Mouse (Mus musculus) brown adipose tissue, adult 24 weeks (tissue): ENCODE data around the gene Slc8a3. TPM values are rescaled to one million over a fixed set of nuclear protein-coding genes. Genes with fewer than 3 reads are reported as not detected.

Experiments used
- H3K27ac ChIP-seq: fragments of 200-500 bp; replicated peaks from 2 replicates; pipeline ENCODE4 v1.5.1; 2012; ENCODE audit warnings: low read depth, mild to moderate bottlenecking, low read length
- H3K4me1 ChIP-seq: fragments of 200-500 bp; 2 replicates; pipeline ENCODE4 v1.6.1; 2012; ENCODE audit warnings: low read length, mixed read lengths; ENCODE audit not compliant: control insufficient read depth, insufficient read depth, insufficient read length
- H3K4me3 ChIP-seq: fragments of 200-500 bp; 2 replicates; pipeline ENCODE4 v1.5.1; 2012; ENCODE audit warnings: low read depth, mild to moderate bottlenecking, low read length, moderate library complexity; ENCODE audit not compliant: insufficient read depth
- polyA plus RNA-seq: library from polyadenylated mRNA; stranded (reverse); fragments of >200 nt; gene quantifications from 2 replicates; pipeline ENCODE4 v1.2.4, GENCODE M21; 2012; ENCODE audit not compliant: missing spikeins, insufficient read depth, insufficient read length

Slc8a3 gene
- polyA plus RNA-seq, 1 experiment = 0.20 TPM

DNA sequence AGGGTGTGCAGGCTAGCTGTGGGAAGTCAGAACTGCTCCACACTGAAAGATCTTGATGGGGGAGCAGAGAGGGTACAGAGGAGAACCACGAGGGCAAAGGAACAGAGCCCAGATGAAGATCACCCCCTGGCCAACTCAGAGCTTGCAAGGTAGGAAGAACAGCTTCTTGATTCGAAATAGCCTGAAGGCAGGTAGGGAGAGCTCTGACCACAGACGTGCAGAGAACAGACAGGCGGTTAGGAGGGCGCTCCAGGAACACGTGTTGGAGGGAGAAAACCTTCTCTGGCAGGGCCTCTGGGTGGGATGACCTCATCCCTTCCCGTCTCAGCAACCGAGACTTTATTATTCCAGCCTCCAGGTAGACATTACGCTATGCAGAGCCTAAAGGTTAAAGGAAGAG lies 157.7 kb downstream of the Slc8a3 start:
- Histone ChIP-seq H3K4me1 (no peaks in the 10 kb centered on the region), H3K27ac (no peak overlapping the region), H3K4me3 (no peak overlapping the region)

DNA sequence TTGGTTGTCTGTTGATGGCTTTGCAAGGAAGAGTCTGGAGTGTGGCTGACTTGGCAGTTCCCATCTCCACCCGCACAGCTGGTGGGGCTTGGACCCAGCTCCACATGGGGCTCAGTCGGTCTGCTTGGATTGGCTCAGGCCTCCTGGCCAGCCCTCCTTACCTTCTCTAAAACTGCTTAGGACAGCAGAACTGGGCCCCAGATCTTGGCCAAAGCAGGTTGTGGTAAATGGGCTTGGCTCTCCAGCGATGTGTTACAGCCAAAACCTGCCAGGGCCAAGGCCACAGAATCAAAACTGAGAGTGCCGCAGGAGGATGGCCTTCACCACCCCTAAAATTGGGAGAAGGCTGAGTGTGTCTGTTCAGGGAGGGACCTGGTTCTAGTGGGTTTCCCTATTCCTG lies 159.1 kb downstream of the Slc8a3 start:
- Histone ChIP-seq H3K4me1 (no peaks in the 10 kb centered on the region), H3K27ac (no peak overlapping the region), H3K4me3 (no peak overlapping the region)

DNA sequence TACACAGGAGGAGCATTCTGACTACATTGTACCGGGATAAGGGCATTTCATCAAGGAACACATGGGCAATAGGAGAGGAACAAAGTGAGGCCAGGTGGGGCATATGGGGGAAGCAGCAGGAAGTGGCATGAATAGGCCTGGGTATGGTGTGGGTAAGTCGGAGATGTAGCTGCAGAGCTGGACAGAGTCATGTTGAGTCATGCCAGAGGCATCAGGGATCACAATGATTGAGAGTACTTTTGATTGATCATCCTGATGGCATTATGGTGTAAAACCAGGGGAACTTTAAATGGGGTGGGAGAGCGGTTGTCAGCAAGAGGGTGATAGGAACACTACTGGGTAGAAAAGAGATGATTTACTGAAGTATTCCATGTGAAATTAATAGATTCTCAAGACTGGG lies 160.0 kb downstream of the Slc8a3 start:
- Histone ChIP-seq H3K27ac (no peak overlapping the region), H3K4me3 (no peak overlapping the region)

DNA sequence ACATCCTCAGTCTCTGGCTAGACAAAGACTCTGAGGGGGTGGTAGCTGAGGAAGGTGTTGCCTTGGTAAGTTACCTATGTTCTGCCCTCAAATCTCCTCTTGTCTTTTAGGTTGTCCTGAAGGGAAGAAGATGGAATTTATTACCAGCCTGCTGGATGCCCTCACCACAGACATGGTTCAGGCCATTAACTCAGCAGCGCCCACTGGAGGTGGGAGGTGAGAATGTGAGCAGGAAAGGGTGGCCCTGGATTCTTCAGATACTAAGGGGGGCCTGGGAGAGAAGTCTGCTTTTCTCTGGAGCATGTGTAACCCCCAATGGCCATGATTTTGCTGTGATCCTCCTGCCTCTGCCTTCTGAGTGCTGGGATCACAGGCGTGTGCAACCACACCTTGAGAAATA lies 162.9 kb downstream of the Slc8a3 start:
- Histone ChIP-seq H3K4me1 (no peaks in the 10 kb centered on the region), H3K4me3 (no peak overlapping the region)

More for the DNA sequence above, 160.0 kb downstream of the Slc8a3 start:
- H3K4me1 ChIP-seq = no peaks in the 10 kb centered on the region

DNA sequence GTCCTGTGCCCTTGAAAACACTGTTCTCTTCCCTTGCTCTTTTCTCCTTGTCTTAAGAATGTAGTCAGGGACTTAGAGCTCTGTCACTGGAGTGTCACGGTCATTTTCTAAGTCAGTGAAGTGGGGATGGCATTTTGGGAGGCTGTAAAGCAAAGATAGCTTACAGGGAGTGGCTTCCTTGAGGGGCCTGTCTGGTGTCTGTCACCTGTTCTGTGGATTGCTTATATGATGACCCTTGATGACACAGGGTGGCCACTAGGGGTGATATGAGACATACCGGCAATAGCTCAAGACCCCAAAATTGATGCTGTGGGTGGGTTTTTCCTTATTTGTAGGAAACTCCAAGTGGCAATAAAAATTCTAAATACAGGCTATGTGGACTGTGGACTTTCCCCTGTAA lies 164.5 kb downstream of the Slc8a3 start:
- H3K4me1 ChIP-seq = no peaks in the 10 kb centered on the region
- no peak overlapping the region for H3K27ac ChIP-seq
- no peak overlapping the region for H3K4me3 ChIP-seq

More for the DNA sequence above, 162.9 kb downstream of the Slc8a3 start:
- H3K27ac ChIP-seq = no peak overlapping the region

DNA sequence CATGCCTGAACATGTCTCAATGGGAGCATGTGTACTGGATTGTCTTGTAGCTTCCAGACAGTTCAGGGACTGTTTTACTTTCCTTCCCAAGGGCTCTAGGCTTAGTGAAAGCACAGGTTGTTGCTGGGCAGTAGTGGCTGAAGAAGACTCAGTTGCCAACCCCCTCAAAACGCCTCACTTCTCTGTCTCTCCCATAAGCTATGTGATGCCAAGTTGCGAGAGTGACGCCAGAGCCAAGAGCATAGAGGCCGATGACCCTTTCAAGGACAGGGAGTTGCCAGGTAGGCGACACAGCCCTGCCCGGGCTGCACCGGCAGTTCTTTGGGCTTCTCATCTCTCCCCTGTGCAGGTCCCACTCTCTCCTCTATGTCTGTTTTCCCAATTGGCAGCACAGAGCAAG lies 164.9 kb downstream of the Slc8a3 start:
- Histone ChIP-seq H3K27ac (no peak overlapping the region), H3K4me1 (no peaks in the 10 kb centered on the region), H3K4me3 (no peak overlapping the region)

DNA sequence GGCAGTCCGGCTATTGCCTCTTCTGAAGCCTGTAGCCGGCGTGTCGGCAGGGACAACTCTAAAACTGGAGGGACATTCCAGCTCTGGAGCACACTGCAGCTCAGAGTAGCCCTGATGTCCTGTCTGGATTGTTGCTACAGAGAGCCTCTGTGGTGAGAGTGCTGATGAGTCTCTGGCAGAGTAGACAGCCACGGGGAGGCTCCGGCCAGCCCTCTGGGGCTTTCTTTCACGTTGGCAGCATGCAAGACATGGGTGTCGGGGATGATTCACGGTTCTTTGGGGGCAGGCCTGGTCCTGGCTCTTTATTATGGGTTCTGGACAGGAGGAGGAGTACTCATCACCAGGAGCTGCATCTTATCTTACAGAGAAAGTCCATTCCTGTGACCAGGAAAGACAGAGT lies 165.8 kb downstream of the Slc8a3 start:
- no peaks in the 10 kb centered on the region for H3K4me1 ChIP-seq
- no peak overlapping the region for H3K4me3 ChIP-seq
- H3K27ac ChIP-seq = no peak overlapping the region

DNA sequence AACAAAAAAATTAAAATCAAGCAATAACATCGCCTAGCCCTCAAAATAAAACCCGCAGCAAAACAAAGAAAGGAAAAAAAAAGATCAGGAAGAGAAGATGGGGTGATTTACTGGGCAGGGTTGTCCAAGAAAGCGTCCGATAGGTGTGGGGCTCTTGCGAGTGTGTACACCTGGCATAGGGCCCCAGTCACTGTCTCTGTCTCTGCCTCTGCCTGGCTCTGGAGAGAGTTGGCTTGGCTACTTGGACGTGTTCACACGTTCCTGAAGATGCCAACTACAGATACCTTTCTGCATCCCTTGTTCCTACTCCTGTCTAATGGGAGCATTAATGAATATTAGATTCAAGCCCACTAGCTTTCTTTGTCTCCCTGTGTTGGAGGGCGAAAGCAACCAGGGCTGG lies 166.4 kb downstream of the Slc8a3 start:
- no peak overlapping the region for H3K4me3 ChIP-seq
- no peak overlapping the region for H3K27ac ChIP-seq
- H3K4me1 ChIP-seq = no peaks in the 10 kb centered on the region

DNA sequence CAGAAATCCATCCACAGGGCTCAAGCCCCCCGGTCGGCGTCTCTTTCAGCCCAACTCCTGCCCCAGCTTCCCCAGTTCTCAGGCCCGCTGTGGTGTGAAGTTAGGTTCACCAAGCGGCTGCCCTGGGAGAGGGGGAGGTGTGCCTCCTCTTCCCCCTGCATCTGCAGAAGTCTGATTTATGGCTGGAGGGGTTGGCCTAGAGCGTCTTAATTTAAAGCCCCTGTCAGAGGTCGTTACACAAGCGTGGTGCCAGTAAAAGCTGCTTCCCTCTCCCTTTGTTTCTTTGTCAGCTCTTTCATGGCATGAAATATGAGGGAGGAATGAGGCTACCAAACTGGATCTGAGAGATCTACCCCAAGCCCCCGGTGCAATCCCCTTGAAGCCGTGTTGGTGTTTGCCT lies 166.9 kb downstream of the Slc8a3 start:
- no peaks in the 10 kb centered on the region for H3K4me1 ChIP-seq
- H3K4me3 ChIP-seq = no peak overlapping the region
- H3K27ac ChIP-seq = no peak overlapping the region

DNA sequence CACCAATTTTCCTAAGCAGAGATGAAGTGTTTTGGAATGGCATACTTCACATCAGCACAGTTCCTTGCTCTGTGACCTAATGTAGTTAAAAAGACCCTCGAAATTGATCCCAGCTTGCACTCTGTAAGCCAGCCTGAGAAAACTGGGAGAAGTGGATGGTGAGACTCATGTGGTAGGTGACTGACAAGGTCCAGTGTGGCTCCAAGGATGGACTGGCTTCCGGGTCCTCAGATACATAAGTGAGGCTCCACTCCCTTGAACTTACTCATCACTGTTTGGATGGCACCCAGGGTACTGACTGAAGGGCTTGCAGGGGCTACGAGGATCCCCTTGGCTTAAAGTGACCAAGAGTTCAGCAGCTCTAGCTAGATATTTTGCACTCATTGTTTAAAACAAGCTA lies 169.4 kb downstream of the Slc8a3 start:
- no peak overlapping the region for H3K4me3 ChIP-seq
- no peak overlapping the region for H3K27ac ChIP-seq
- no peaks in the 10 kb centered on the region for H3K4me1 ChIP-seq

DNA sequence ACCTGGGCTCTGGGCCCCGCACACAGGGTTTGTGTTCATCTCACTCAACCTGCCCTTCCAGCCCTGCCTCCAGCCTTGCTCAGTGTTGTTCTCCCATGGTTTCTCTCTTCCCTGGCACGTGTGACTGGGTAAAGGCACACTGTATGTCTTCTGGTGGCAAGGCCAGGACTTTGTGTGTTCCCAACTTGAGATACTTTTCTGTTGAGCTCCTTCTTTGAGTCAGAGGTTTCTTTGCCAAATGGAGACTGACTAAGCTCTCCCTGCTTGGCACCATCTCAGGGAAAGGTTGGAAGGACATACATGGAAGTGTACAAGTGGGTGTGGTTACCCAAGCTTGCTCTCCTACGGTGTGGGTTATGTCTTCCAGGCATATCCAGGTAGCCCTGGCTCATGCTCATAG lies 169.8 kb downstream of the Slc8a3 start:
- no peak overlapping the region for H3K27ac ChIP-seq
- H3K4me1 ChIP-seq = no peaks in the 10 kb centered on the region
- no peak overlapping the region for H3K4me3 ChIP-seq

DNA sequence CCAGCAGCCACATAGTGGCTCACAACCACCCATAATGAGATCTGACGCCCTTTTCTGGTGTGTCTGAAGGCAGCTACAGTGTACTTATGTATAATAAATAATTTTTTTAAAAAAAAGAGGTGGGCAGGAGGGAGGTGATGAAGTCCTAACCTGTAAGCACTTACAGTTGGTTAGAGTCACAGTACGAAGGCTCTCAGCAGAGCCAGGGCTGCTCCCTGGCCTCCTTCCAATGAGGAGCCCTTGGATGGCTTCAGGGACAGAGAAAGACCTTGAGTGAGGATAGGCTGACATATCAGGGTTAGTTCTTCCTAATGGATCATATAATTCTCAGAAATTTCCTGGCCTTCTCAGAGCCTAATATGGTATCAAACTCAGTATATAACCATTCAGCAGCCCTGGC lies 171.7 kb downstream of the Slc8a3 start:
- Histone ChIP-seq H3K4me1 (no peaks in the 10 kb centered on the region), H3K27ac (no peak overlapping the region), H3K4me3 (no peak overlapping the region)

DNA sequence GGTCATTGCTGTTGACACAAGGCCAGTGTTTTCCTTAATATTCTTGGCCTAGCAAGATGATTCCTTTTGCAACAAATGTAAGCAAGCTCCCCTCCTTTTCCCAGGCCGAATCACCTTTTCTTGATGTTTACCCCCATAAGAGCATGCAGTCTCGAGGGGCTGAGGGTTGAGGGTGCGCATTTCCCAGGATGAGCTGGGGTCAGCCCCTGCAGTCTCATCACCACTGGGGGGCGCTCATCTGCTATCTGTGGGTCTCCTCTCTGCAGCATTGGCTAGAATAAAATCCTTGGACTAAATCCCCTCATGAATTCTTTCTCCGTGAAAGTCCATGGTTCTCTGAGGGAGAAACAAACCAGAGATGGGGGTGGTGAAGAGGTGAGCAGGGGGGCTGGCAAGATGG lies 172.1 kb downstream of the Slc8a3 start:
- Histone ChIP-seq H3K27ac (no peak overlapping the region), H3K4me1 (no peaks in the 10 kb centered on the region), H3K4me3 (no peak overlapping the region)

DNA sequence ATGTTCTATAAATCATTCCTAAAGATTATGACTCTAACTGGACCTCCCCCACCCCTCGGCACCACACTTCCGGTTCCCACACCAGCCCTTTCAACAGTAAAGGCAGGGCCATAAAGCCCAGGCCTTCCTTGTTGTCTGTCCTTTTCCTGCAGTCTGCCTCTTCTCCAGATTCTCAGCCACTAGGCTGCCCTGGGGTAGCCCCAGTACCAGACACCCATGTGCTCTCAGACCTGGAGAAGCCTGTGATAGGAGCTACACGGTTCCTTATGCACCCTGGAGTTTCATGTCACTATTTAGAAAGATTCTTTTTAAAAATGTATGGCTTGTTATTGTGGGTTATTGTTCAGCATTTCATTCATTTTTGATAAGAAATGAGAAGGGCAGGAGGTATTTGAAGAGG lies 172.6 kb downstream of the Slc8a3 start:
- Histone ChIP-seq H3K27ac (no peak overlapping the region), H3K4me3 (no peak overlapping the region)

DNA sequence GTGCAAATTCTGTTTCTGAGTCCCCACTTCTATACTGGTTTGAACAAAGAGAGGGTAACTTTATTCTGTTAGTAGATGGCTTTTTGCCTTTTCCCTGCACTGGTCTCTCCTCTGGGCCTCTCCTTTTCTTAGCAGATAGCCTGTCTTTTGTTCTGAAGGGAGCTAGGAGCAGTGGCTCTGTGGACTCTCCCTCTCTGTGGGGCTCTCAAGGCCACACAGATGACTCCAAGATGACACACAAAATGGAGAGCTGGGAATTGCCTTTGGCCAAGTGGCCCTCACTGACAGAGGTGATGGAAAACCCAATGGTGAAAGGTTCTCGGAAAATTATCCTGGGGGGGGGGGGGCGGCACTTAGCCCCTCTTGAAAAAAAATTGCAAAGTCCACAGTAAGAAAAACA lies 173.0 kb downstream of the Slc8a3 start:
- H3K4me3 ChIP-seq = no peak overlapping the region
- no peaks in the 10 kb centered on the region for H3K4me1 ChIP-seq
- no peak overlapping the region for H3K27ac ChIP-seq

More for the DNA sequence above, 172.6 kb downstream of the Slc8a3 start:
- H3K4me1 ChIP-seq = no peaks in the 10 kb centered on the region

DNA sequence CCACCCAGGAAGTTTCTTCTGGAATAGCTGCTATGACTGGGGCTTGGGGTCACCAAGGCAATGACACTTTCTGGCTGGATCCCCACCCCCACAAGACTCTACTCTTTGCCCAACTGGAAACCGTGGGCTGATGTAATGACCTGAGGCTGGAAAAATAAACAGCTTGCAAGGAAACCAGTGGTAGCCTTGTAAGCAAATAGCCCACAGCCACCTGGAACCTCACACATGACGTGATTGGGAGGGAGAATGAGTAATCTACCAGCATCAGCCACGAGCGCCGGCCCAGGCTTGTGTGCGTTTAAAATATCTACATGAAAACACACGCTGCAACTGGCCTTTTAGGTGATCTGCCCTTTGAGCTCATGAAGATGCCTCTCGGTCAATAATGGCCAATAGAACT lies 176.1 kb downstream of the Slc8a3 start:
- Histone ChIP-seq H3K4me3 (no peak overlapping the region), H3K4me1 (no peaks in the 10 kb centered on the region), H3K27ac (no peak overlapping the region)

DNA sequence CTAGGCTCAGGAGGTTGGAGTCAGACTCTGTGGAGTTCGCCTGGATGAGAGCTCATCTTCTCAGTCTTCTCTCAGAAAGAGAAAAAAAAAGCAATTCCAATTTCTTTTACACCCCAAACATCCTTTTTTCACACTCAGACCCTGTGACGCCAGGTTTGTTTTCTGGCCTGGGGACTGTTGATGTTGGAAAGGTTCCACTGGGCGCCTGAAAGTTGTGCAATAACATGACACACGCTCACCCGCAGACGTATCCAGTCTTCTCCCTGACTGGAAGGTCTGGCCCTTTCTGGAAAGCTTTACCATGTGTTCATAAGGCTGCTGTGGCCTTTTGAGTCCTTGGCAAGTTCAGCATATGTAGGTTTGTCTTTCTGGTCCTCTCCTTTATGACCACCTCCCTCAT lies 177.3 kb downstream of the Slc8a3 start:
- H3K27ac ChIP-seq = no peak overlapping the region
- H3K4me3 ChIP-seq = no peak overlapping the region
- H3K4me1 ChIP-seq = no peaks in the 10 kb centered on the region
